Mouse (Mus musculus) kidney, postnatal 14 days (tissue): Measurements from ENCODE around the gene Scgb1b29.
"Not testable (repeated sequence)": the region's sequence is repeated elsewhere in the genome, so short reads cannot be mapped to it uniquely, and the experiment has no call there.

Experiments used
- DNase-seq: peaks from one replicate; pipeline ENCODE4 v3.0.0; 2022; ENCODE audit warnings: mixed read lengths

Gene Scgb1b29

DNA sequence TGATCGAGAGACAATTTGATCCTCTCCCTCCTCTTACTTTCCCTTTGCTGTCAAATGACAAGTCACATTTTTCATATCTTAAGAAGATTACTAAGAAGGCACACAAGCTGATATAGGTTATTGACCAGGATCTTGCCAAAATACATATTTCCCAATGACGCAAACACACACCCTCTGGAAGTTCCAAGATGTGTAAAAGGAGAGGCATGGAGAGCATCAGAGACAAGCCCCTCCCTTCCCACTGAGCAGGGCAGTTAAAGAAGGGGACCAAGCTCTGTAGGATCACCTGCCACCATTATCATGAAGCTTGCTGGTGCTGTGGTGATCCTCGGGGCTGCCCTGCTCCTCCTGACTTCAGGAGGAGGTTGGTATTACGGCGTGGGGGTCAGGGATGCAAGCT, at the start of gene Scgb1b29:
Gene Scgb1b29, plus strand, starts transcription at position 301 of the 400 bp plus-strand sequence.
- DNase-seq, result not testable (repeated sequence)

DNA sequence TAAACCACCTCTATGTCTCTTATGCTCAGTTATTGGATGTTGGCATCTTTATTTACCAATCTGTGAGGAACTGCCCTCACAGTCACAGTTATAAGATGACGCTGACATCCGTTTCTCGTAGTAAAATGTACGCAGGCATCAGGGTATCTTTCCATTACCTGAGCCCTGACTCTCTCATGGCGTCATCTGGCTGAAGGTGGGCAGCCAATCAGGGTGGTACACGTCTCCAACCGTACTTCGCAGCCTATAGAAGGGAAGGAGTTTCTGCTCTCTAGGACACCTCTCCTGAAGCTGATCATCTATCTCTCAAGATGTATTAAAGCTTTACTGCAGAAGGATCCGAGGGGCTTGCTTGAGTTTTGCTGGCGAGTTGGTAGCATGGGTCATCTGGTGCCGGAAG, 12.7 kb upstream of the Scgb1b29 start:
- DNase-seq, result not testable (repeated sequence)
